Mouse (Mus musculus) heart, adult 2 months (tissue): ENCODE measurements around the gene Pcmt1. TPM values are rescaled to one million over a fixed set of nuclear protein-coding genes. Genes with fewer than 3 reads are reported as not detected.
A peak's percentile ranks its signal among the peaks of the same experiment; 100 is the strongest.
"Not testable (repeated sequence)": the region's sequence is repeated elsewhere in the genome, so short reads cannot be mapped to it uniquely, and the experiment has no call there.

Experiments
- DNase-seq, 2 experiments: peaks; one replicate each; pipeline ENCODE4 v3.0.0; 2021
- H3K27ac ChIP-seq: fragments of 200-600 bp; 2 replicates; pipeline ENCODE4 v1.8.1; 2022
- H3K27me3 ChIP-seq: fragments of 200-500 bp; 2 replicates; pipeline ENCODE4 v1.6.1; 2012; ENCODE audit warnings: mild to moderate bottlenecking, low read length, inconsistent platforms, mixed read lengths; ENCODE audit not compliant: control insufficient read depth, insufficient read depth
- H3K36me3 ChIP-seq: fragments of 200-500 bp; 2 replicates; pipeline ENCODE4 v1.6.1; 2012; ENCODE audit warnings: low read length, inconsistent platforms; ENCODE audit not compliant: control insufficient read depth, insufficient read depth
- H3K4me1 ChIP-seq: fragments of 200-500 bp; 2 replicates; pipeline ENCODE4 v1.6.1; 2011; ENCODE audit warnings: low read length; ENCODE audit not compliant: control insufficient read depth, insufficient read depth
- H3K4me3 ChIP-seq: fragments of 200-600 bp; 2 replicates; pipeline ENCODE4 v1.8.1; 2022
- H3K79me2 ChIP-seq: fragments of 200-500 bp; replicated peaks from 2 replicates; pipeline ENCODE4 v1.6.1; 2012; ENCODE audit warnings: mild to moderate bottlenecking, inconsistent platforms, low read length, moderate library complexity, mixed read lengths; ENCODE audit not compliant: control insufficient read depth, insufficient read depth
- H3K9ac ChIP-seq: fragments of 200-500 bp; 2 replicates; pipeline ENCODE4 v1.6.1; 2012; ENCODE audit warnings: low read depth, mild to moderate bottlenecking, control low read depth, inconsistent platforms, low read length, mixed read lengths
- CTCF ChIP-seq: fragments of 200-600 bp; IDR thresholded peaks from 2 replicates; pipeline ENCODE4 v1.8.1; 2022; ENCODE audit warnings: antibody characterized with exemption, mild to moderate bottlenecking, moderate library complexity
- EP300 ChIP-seq: fragments of 200-500 bp; IDR thresholded peaks from 2 replicates; pipeline ENCODE4 v1.6.1; 2011; ENCODE audit warnings: low read depth, low read length, control low read depth; ENCODE audit not compliant: insufficient read depth
- POLR2A ChIP-seq: fragments of 200-500 bp; IDR thresholded peaks from 2 replicates; pipeline ENCODE4 v1.6.1; 2011; ENCODE audit warnings: mild to moderate bottlenecking, low read depth, low read length, control low read depth; ENCODE audit not compliant: insufficient read depth
- WGBS: fragments of 180-500 bp; shearing (Covaris S2); methylation state at CpG from one replicate; pipeline ENCODE4 v1.1.7; 2018; 5-methylcytosine and 5-hydroxymethylcytosine counted together
- intact Hi-C: fragments of 180-260 bp; cut with DNase I; formaldehyde crosslinking; loops from one replicate; pipeline ENCODE4 v1.15.1; 2025
- polyA plus RNA-seq: library from polyadenylated mRNA; depleted of rRNA; stranded (reverse); fragments of >200 nt; gene quantifications from 2 replicates; pipeline ENCODE4 v1.2.3, GENCODE M21; 2012
- total RNA-seq, 2 experiments: library from RNA; stranded (reverse); gene quantifications; 2 replicates each; pipeline ENCODE4 v1.2.3; 2021

Pcmt1 gene
- total and polyA plus RNA-seq, 3 experiments = 35.3 to 101 (median 92.5) TPM

DNA sequence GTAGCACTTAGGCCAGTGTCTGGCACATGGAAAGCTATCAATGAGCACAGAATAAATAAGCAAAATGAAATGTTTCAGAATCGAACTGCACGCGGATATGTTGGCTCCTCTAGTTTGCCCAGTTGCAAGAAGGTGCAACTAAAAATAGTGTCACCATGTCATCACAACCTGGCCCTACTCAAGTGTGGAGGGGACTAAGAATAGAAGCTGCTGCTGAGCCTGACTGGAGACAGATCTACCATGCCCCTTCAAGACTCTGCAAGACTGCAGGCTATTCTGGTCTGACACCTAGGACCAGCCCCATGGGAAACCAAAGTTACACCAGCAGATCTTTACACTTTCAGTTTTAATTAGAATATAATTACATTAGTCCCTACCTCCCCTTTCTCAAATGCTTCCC lies 58.6 kb downstream of the Pcmt1 start:
- TF ChIP-seq POLR2A = no peak
- no peak for TF ChIP-seq EP300
- no peak for TF ChIP-seq CTCF
- Histone ChIP-seq H3K4me1 (no peaks in the 10 kb centered on the region), H3K4me3 (no peak overlapping the region), H3K36me3 (no peaks in the 10 kb centered on the region; the same call in none of the 2 replicates), H3K9ac (no peak overlapping the region), H3K27me3 (no peaks in the 10 kb centered on the region), H3K79me2 (no peaks in the 10 kb centered on the region), H3K27ac (peak overlapping the region; percentile 56; the same call in 1 of the 2 replicates)
- peak in 1 of 2 experiments; percentile 34 for DNase-seq
- intact Hi-C loops = no loop called here
- 58% methylated on average over 3 of the region's 3 CpGs for WGBS

DNA sequence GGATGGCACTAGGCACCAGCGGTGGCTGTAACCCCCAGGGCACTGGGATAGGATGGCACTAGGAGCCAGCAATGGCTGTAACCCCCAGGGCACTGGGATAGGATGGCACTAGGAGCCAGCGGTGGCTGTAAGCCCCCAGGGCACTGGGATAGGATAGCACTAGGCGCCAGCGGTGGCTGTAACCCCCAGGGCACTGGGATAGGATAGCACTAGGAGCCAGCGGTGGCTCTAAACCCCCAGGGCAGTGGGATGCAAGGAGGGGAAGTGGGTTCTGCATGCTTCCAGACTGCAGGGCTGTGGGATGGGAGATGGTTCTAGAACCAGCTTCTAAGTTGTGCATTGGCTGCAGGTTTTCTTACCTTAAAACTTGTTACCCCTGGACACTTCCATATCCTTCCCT lies 60.2 kb downstream of the Pcmt1 start:
- intact Hi-C loops = no loop called here
- H3K79me2 ChIP-seq = no peaks in the 10 kb centered on the region
- no peak for DNase-seq
- no peak overlapping the region for H3K9ac ChIP-seq
- H3K27ac ChIP-seq = no peak overlapping the region
- H3K4me3 ChIP-seq = no peak overlapping the region
- no peaks in the 10 kb centered on the region; the same call in 1 of the 2 replicates for H3K36me3 ChIP-seq
- TF ChIP-seq EP300 (no peak), CTCF (no peak)
- no peaks in the 10 kb centered on the region for H3K27me3 ChIP-seq
- 79% methylated on average over 5 of the region's 5 CpGs for WGBS
- H3K4me1 ChIP-seq = no peaks in the 10 kb centered on the region

DNA sequence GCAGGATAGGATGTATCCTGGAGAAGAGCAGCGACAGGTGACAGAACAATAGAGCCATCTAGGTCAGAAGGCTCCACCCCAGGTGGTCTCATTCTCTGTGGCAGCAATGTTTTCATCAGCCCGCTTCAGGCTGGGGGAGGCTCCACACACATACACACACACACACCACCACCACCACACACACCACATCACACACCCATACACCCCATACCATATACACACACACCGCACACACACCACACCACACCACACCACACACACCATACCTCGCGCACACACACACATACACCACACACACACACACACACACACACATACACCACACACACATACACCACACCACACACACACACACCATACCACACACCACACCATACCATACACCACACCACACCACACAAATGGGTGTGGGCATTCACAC lies 61.1 kb downstream of the Pcmt1 start:
- no peak for DNase-seq
- no peaks in the 10 kb centered on the region for H3K79me2 ChIP-seq
- no peaks in the 10 kb centered on the region for H3K4me1 ChIP-seq
- no peak overlapping the region for H3K4me3 ChIP-seq
- no peak overlapping the region for H3K27ac ChIP-seq
- H3K9ac ChIP-seq = no peak overlapping the region
- intact Hi-C loops = no loop called here
- no peaks in the 10 kb centered on the region for H3K27me3 ChIP-seq
- no peaks in the 10 kb centered on the region; the same call in 1 of the 2 replicates for H3K36me3 ChIP-seq
- 94% methylated on average over 5 of the region's 5 CpGs for WGBS
- no peak for TF ChIP-seq CTCF
- no peak for TF ChIP-seq POLR2A
- no peak for TF ChIP-seq EP300

DNA sequence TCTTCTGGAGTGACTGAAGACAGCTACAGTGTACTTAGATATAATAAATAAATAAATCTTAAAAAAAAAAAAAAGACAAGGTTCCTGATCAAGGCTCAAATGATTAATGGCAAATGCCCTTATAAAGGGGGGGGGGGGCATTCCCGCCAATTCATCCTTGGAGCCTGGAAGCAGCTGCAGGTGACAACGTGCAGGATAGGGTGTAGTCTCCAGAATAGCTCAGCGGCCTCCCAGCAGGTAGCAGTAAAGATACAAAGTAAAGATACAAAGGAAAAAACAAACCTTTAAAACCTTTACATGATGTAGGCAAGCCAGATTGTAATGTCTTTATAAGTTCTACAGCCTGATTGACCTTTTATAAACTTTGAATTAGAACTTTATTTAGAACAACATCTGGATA lies 63.4 kb downstream of the Pcmt1 start:
- 80% methylated on average over 3 of the region's 3 CpGs for WGBS
- H3K4me1 ChIP-seq, H3K27ac ChIP-seq, H3K27me3 ChIP-seq, H3K36me3 ChIP-seq, intact Hi-C loops, H3K79me2 ChIP-seq, DNase-seq, H3K4me3 ChIP-seq, H3K9ac ChIP-seq: not testable (repeated sequence)

DNA sequence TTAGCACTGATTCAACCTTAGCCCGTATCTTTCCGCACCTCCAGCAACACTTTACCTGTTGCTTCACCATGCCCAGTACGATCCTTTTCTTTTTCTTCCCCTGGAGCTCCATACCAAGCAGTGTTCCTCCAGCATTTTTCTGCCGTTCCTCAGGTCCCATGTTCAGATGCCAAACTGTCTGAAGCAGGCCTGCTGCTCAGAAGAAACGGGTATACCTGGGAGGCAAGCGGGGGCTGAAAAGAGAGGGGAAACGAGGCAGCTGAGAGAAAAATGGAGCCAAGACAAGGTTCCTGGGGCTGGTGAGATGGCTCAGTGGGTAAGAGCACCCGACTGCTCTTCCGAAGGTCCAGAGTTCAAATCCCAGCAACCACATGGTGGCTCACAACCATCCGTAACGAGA lies 63.8 kb downstream of the Pcmt1 start:
- not testable (repeated sequence) for H3K4me3 ChIP-seq
- WGBS = 86% methylated on average over 11 of the region's 11 CpGs

DNA sequence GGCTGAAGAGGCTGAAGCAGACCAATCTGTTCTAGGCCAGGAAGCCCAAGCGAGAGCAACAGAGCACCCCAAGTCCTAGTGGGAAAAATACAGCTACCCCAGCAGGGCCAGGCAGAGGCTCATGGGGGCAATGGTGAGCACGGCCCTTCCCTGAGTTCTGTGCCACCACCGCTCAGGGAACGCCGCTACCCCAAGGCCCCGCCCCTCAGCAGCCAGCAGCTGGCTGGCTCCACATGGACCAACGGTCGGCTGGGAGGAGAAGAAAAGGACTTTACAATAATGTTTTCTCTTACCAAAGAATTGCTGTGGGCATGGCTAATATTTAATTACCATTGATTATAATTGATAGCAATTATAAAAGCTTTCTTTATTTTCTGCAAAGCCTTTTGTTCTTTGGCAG lies 66.1 kb downstream of the Pcmt1 start:
- 94% methylated on average over 8 of the region's 8 CpGs for WGBS
- TF ChIP-seq CTCF (no peak), EP300 (no peak), POLR2A (no peak)
- no peaks in the 10 kb centered on the region for H3K4me1 ChIP-seq
- no peak overlapping the region for H3K4me3 ChIP-seq
- intact Hi-C loops = no loop called here
- no peak overlapping the region for H3K9ac ChIP-seq
- no peaks in the 10 kb centered on the region for H3K79me2 ChIP-seq
- no peaks in the 10 kb centered on the region for H3K36me3 ChIP-seq
- no peak overlapping the region for H3K27ac ChIP-seq
- no peak for DNase-seq
- no peaks in the 10 kb centered on the region for H3K27me3 ChIP-seq

More for the DNA sequence above, 63.8 kb downstream of the Pcmt1 start:
- H3K27ac ChIP-seq, intact Hi-C loops, H3K27me3 ChIP-seq, DNase-seq, H3K79me2 ChIP-seq, H3K36me3 ChIP-seq, H3K9ac ChIP-seq, H3K4me1 ChIP-seq: not testable (repeated sequence)

DNA sequence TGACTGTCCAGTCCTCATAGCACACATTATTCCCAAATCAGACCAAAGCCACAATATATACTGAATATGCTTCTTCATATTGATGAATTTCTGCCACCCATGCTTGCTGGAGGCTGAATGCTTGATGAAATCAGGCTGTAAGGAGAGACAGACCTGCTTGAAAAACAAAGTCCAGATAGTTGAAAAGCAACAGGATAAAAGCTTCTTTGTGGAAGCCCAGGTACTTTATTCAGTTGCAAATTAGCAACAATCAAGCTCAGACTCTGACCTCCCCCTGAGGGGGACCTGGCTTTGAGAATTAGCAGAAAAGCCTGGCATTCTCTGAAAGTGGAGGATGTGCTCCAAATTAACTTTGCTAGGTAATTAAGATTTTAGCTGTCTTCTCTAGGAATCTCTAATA lies 68.7 kb downstream of the Pcmt1 start:
- H3K27me3 ChIP-seq, H3K79me2 ChIP-seq, DNase-seq, H3K27ac ChIP-seq, H3K9ac ChIP-seq, intact Hi-C loops, H3K4me3 ChIP-seq, H3K36me3 ChIP-seq, H3K4me1 ChIP-seq: not testable (repeated sequence)
